Mouse (Mus musculus) E14TG2a.4 (cell line): ENCODE results near the gene Wasf3.

Experiments used
- H3K27me3 ChIP-seq: 2 replicates; pipeline ENCODE4 v1.6.1; 2014; ENCODE audit warnings: low read length, control low read depth; ENCODE audit not compliant: insufficient read depth
- H3K36me3 ChIP-seq: 2 replicates; pipeline ENCODE4 v1.6.1; 2014; ENCODE audit warnings: low read length, control low read depth; ENCODE audit not compliant: insufficient read depth
- H3K4me1 ChIP-seq: replicated peaks from 2 replicates; pipeline ENCODE4 v1.6.1; 2014; ENCODE audit warnings: low read depth, low read length, control low read depth
- H3K4me3 ChIP-seq: replicated peaks from 2 replicates; pipeline ENCODE4 v1.5.1; 2014; ENCODE audit warnings: mild to moderate bottlenecking, low read length
- H3K9me3 ChIP-seq: 2 replicates; pipeline ENCODE4 v1.6.1; 2014; ENCODE audit warnings: low read length, control low read depth
- CTCF ChIP-seq: conservative IDR thresholded peaks from 2 replicates; pipeline ENCODE4 v1.5.1; 2014; ENCODE audit warnings: low read length
- NANOG ChIP-seq: IDR thresholded peaks from 2 replicates; pipeline ENCODE4 v1.6.1; 2014; ENCODE audit warnings: borderline replicate concordance, low read length, mixed read lengths
- POU5F1 ChIP-seq: IDR thresholded peaks from 2 replicates; pipeline ENCODE4 v1.6.1; 2014; ENCODE audit warnings: low read length, borderline replicate concordance

Wasf3 gene

DNA sequence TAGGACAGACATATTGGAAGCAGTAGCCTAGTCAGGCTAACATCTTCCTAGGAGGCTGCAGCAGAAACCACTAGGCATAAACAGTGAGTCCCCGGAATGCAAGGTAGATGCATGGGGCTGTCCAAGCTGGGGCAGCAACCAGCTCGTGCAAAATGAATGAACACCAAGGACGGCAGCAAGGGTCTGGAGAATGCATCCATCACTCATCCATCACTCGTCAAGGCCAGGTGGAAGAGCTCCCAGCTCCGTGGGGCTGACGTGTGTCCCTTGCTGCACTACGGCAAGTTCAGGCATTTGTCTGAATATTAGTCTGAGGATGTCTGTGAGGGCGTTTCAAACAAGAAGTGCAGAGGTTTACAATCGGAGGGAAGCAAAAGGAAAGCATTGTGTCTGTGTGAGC, 22.1 kb upstream of the Wasf3 start:
- Histone ChIP-seq H3K36me3 (no peaks in the 10 kb centered on the region), H3K9me3 (peaks cover 13% of the 10 kb centered on the region), H3K27me3 (no peaks in the 10 kb centered on the region), H3K4me1 (no peaks in the 10 kb centered on the region), H3K4me3 (no peak overlapping the region)
- TF ChIP-seq NANOG, result no peak
- no peak for TF ChIP-seq POU5F1
- TF ChIP-seq CTCF, result no peak

DNA sequence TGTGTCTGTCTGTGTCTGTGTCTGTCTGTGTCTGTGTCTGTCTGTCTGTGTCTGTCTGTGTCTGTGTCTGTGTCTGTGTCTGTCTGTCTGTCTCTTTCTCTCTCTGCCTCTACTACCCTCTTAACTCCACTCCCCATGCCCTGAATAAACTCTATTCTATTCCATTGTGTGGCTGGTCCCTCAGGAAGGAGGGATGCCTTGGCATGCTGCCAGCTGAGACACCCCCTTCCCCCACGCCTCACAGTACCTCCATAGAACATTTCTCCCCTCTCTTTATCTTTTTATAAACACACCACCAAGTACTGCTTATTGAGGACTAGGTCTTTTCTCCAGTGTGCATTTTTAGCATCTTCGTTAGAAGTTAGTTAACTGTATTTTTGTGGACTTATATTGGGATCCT, 16.4 kb upstream of the Wasf3 start:
- no peaks in the 10 kb centered on the region for H3K9me3 ChIP-seq
- TF ChIP-seq NANOG (no peak), CTCF (no peak), POU5F1 (no peak)
- no peaks in the 10 kb centered on the region for H3K36me3 ChIP-seq

DNA sequence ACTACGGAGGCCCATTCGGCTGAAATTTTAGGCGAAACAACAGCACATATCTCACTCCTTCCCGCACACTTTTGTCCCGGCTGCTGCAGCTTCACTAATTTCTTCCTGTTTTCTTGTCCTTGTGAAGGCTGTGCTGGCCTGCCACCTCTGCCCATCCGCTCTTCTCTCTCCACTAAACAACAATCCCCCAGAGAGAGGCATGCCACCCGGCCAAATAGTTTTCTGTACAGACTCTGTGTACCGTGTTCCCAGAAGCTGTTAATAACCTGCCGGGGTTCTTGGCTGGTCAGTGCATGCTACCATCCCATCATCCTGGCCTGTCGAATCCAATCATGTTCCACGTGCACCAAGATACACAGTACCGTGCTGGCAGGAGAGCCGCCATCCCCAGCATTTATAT, 15.8 kb upstream of the Wasf3 start:
- Histone ChIP-seq H3K27me3 (no peaks in the 10 kb centered on the region), H3K9me3 (no peaks in the 10 kb centered on the region), H3K36me3 (no peaks in the 10 kb centered on the region), H3K4me3 (no peak overlapping the region), H3K4me1 (peaks cover 14% of the 10 kb centered on the region)
- TF ChIP-seq NANOG (no peak), CTCF (no peak), POU5F1 (no peak)

More for the DNA sequence above, 16.4 kb upstream of the Wasf3 start:
- H3K27me3 ChIP-seq, result no peaks in the 10 kb centered on the region
- peaks cover 14% of the 10 kb centered on the region for H3K4me1 ChIP-seq
- H3K4me3 ChIP-seq, result no peak overlapping the region

DNA sequence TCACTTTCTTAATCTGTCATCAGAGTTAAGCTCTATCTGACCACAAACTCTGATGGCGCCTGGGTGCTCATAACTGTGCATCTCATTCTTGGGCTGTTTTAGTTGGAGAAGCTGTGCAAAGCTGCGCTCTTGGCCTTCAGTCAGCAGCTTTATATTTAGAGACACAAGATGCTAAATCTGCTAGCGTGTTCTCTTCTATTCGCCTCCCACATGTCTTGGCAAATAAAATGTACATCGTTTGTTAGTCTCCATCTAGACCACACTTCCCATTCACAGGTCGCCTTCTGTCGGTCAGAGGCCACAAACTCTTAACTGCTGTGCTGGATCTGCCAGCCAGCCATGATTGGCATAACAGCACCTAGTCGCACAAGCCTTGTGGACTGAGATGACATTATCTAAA, 14.0 kb upstream of the Wasf3 start:
- no peaks in the 10 kb centered on the region for H3K36me3 ChIP-seq
- no peaks in the 10 kb centered on the region for H3K27me3 ChIP-seq
- H3K9me3 ChIP-seq, result no peaks in the 10 kb centered on the region
- TF ChIP-seq NANOG (no peak), POU5F1 (no peak), CTCF (no peak)
- H3K4me1 ChIP-seq, result peaks cover 14% of the 10 kb centered on the region
- H3K4me3 ChIP-seq, result 0 out of 2 replicates have a peak overlapping the region, but pooled peaks have one; percentile 17

DNA sequence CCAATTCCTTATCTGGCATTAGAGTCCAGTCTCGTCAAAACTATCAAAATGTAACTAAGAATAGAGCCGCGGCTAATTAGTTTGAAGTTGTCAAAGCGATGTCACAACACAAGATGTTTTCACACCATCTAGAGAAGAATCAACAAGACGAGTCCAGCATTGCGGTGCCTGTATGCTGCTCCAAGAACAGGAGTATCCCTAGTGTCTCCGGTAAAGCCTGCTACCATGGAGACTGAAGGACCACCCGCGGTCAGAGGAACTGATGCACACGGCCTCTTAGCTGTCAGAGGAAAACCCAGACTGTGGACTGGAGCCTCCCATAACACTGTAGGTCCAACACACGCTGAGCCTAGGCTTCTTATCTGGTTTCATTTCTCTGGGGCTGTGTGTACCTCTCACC, 11.5 kb upstream of the Wasf3 start:
- Histone ChIP-seq H3K4me3 (no peak overlapping the region), H3K9me3 (no peaks in the 10 kb centered on the region), H3K36me3 (no peaks in the 10 kb centered on the region), H3K4me1 (peaks cover 14% of the 10 kb centered on the region), H3K27me3 (0 out of 2 replicates have a peak, but pooled peaks cover 2% of the 10 kb centered on the region)
- TF ChIP-seq POU5F1, result no peak
- no peak for TF ChIP-seq CTCF
- no peak for TF ChIP-seq NANOG

DNA sequence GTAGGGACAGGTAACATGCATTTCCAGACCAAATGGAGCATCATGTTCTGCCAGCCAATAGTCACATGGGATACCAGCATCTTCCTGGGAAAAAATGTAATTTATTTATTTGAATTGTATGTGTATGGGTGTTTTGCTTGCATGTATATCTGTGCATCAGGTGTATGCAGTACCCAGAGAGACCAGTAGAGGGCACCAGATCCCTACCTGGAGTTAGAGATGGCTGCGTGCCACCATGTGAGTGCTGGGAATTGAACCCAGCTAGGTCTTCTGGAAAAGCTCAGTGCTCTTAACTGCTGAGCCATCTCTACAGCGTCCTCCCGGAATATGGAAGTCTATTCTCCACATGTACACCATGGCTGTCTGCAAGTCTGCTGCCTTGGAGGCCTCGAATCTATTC, 8.2 kb upstream of the Wasf3 start:
- peaks cover 3% of the 10 kb centered on the region for H3K4me1 ChIP-seq
- H3K27me3 ChIP-seq, result 0 out of 2 replicates have a peak, but pooled peaks cover 3% of the 10 kb centered on the region
- no peaks in the 10 kb centered on the region for H3K36me3 ChIP-seq
- TF ChIP-seq CTCF (peak; percentile 98), POU5F1 (no peak), NANOG (no peak)
- H3K4me3 ChIP-seq, result no peak overlapping the region
- no peaks in the 10 kb centered on the region for H3K9me3 ChIP-seq

DNA sequence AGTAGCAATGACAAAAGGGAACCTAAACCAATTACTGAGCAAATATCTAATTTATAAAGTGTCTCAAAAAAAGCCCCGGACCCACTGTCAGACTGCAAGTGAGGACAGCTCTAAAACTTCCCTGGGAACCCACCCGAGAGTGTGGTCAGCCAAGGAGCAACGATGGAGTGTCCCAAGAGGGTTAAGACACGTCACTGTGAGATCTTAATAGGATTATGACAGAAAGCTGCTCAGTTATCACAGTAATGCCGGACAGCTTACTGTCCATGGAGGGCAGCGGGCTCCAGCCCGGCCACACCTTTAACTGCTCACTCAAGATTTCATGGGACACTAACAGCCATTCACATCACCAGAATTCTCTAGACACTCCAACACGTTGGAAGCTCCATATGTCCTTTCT, 4.7 kb upstream of the Wasf3 start:
- H3K9me3 ChIP-seq, result no peaks in the 10 kb centered on the region
- H3K27me3 ChIP-seq, result 0 out of 2 replicates have a peak, but pooled peaks cover 3% of the 10 kb centered on the region
- peaks cover 8% of the 10 kb centered on the region; the same call in 1 of the 2 replicates for H3K4me1 ChIP-seq
- TF ChIP-seq CTCF (no peak), NANOG (no peak), POU5F1 (no peak)
- H3K36me3 ChIP-seq, result no peaks in the 10 kb centered on the region
- H3K4me3 ChIP-seq, result no peak overlapping the region

DNA sequence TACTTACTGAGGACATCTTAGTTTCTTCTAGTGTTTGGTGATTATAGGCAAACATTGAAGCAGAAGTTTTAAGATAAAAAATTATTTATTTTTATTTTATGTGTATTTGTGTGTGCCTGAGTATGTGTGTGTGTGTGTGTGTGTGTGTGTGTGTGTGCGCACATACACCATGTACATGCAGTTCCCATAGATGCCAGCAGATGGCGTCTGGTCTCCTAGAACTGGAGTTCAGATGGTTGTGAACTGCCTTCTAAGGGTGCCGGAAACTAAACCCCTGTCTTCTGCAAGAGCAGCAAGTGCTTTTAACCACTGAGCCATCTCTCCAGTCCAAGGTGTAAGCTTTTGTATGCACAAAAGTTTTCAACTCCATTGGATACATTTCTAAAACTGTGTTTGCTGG, 2.5 kb upstream of the Wasf3 start:
- H3K9me3 ChIP-seq, result peaks cover 5% of the 10 kb centered on the region; the same call in 1 of the 2 replicates
- peaks cover 16% of the 10 kb centered on the region for H3K4me1 ChIP-seq
- no peak overlapping the region for H3K4me3 ChIP-seq
- peaks cover 5% of the 10 kb centered on the region for H3K36me3 ChIP-seq
- TF ChIP-seq NANOG (no peak), CTCF (peak; percentile 63)
- 0 out of 2 replicates have a peak, but pooled peaks cover 3% of the 10 kb centered on the region for H3K27me3 ChIP-seq

DNA sequence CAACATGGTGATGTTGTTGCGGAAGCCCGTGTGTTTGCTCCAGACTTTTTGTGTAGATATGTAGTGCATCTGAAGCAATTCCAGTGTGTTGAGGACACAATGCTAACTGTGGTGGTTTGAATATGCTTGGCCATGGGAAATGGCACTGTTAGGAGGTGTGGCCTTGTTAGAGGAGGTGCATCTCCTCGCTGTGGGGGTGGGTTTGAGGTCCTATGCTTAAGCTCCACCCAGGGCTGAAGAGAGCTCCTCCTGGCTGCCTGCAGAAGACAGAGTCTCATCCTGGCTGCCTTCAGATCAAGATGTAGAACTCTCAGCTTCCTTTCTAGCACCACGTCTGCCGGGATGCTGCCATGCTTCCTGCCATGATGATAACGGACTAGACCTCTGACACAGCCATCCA, 1.4 kb upstream of the Wasf3 start:
- TF ChIP-seq CTCF, result no peak
- no peak for TF ChIP-seq NANOG
- TF ChIP-seq POU5F1, result no peak
- peaks cover 16% of the 10 kb centered on the region for H3K4me1 ChIP-seq
- no peaks in the 10 kb centered on the region for H3K27me3 ChIP-seq
- peaks cover 13% of the 10 kb centered on the region for H3K36me3 ChIP-seq
- H3K4me3 ChIP-seq, result no peak overlapping the region
- H3K9me3 ChIP-seq, result peaks cover 8% of the 10 kb centered on the region; the same call in 1 of the 2 replicates
